Mouse (Mus musculus) forebrain, embryonic 15.5 days (tissue): ENCODE data around the gene Eppin. TPM values are rescaled to one million over a fixed set of nuclear protein-coding genes. Genes with fewer than 3 reads are reported as not detected.
"Not testable (repeated sequence)": the region's sequence is repeated elsewhere in the genome, so short reads cannot be mapped to it uniquely, and the experiment has no call there.

Experiments
- ATAC-seq: fragments of 200-750 bp; cut with Nextera tagmentation; replicated peaks from 2 replicates; pipeline ENCODE4 v1.8.0; 2017; ENCODE audit warnings: mild to moderate bottlenecking, moderate TSS enrichment, moderate library complexity
- H3K27ac ChIP-seq: fragments of 300-500 bp; sonication (generic); replicated peaks from 2 replicates; pipeline ENCODE4 v1.5.1; 2015; ENCODE audit warnings: mild to moderate bottlenecking, inconsistent platforms
- H3K27me3 ChIP-seq: fragments of 300-500 bp; sonication (generic); 2 replicates; pipeline ENCODE4 v1.6.1; 2015; ENCODE audit warnings: inconsistent platforms
- H3K36me3 ChIP-seq: fragments of 300-500 bp; sonication (generic); 2 replicates; pipeline ENCODE4 v1.6.1; 2015; ENCODE audit warnings: mild to moderate bottlenecking, inconsistent platforms
- H3K4me1 ChIP-seq: fragments of 300-500 bp; sonication (generic); 2 replicates; pipeline ENCODE4 v1.6.1; 2015; ENCODE audit warnings: inconsistent platforms
- H3K4me2 ChIP-seq: fragments of 300-500 bp; sonication (generic); replicated peaks from 2 replicates; pipeline ENCODE4 v1.6.1; 2015; ENCODE audit warnings: mild to moderate bottlenecking, inconsistent platforms
- H3K4me3 ChIP-seq: fragments of 300-500 bp; sonication (generic); 2 replicates; pipeline ENCODE4 v1.5.1; 2015; ENCODE audit warnings: mild to moderate bottlenecking, inconsistent platforms
- H3K9ac ChIP-seq: fragments of 300-500 bp; sonication (generic); replicated peaks from 2 replicates; pipeline ENCODE4 v1.6.1; 2015; ENCODE audit warnings: mild to moderate bottlenecking, inconsistent platforms
- H3K9me3 ChIP-seq: fragments of 300-500 bp; sonication (generic); 2 replicates; pipeline ENCODE4 v1.6.1; 2016; ENCODE audit warnings: inconsistent platforms
- WGBS: fragments of 180-500 bp; shearing (Covaris S2); methylation state at CpG from one replicate; pipeline ENCODE4 v1.1.7; 2015; ENCODE audit warnings: mixed read lengths; 5-methylcytosine and 5-hydroxymethylcytosine counted together
- polyA plus RNA-seq: library from polyadenylated mRNA; unstranded; fragments of >200 nt; fragmentation: Nextera tagmentation; extraction: Ambion mirVana; gene quantifications from 2 replicates; pipeline ENCODE4 v1.2.1, GENCODE M21; 2015

Gene Eppin
- polyA plus RNA-seq, 1 experiment from 2014 or later = not detected

DNA sequence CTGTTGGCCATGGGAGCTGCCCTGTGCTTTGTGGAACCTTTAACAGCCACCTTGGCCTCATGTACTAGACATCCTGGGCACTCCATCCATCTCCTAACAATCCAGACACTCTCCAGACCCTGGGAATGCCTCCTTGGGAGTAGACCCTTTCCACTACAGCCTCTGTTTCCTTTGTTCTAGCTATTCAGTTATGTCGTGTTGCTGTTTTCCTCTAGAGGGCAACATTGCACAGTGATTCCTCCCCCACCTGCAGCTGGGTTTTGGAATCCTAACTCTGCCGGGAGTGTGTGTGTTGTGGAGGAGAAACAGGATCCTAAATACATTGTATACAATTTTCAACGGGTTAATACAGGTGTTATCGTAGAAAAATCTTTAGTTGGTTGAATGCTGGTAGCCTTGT is 1.4 kb downstream of the Eppin start:
- Histone ChIP-seq H3K36me3 (no peaks in the 10 kb centered on the region), H3K9me3 (no peaks in the 10 kb centered on the region), H3K4me3 (no peak overlapping the region), H3K4me2 (no peak overlapping the region), H3K4me1 (no peaks in the 10 kb centered on the region), H3K27ac (no peak overlapping the region), H3K27me3 (no peaks in the 10 kb centered on the region), H3K9ac (no peak overlapping the region)
- WGBS = 14% methylated on average over 4 of the region's 4 CpGs
- no peak for ATAC-seq

DNA sequence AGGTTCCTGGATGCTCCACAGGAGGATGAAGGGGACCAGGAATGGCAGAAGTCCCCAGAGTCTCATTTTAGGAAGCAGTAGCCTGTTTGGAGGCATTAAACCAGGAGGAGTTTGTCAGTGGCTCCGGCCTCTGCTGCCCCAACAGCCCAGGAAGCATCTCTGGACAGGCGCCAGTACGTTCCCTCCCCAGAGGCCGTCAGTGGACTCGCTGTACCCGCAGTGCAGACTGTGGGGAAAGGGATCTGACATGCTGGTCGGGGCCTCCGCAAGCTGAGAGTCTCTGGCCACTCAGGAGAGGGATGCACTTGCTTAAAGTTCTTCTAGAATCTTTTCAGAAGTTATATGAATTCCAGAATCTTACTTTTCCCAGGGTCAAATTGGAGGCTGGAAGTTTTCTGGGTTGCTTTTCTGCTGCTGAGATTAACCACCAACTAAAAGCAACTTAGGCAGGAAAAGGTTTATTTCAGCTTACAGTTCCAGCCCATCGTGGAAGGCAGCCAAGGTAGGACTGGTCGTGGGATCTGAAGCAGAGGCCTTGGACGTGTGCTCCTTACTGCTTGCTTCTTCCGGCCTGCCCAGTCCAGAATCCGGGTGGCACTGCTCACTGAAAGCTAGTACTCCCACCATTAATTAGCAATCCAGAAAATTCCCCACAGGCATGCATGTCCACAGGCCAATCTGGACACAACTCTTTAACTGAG is 8.2 kb downstream of the Eppin start, which contains the start of gene Wfdc6a:
TSS of gene Wfdc6a (minus strand) at position 423 of the 701 bp plus-strand sequence.
- H3K4me1 ChIP-seq, H3K9ac ChIP-seq, ATAC-seq, H3K36me3 ChIP-seq, H3K9me3 ChIP-seq, H3K27me3 ChIP-seq, H3K27ac ChIP-seq, H3K4me3 ChIP-seq, H3K4me2 ChIP-seq: not testable (repeated sequence)
- WGBS = 50% methylated on average over 13 of the region's 13 CpGs

DNA sequence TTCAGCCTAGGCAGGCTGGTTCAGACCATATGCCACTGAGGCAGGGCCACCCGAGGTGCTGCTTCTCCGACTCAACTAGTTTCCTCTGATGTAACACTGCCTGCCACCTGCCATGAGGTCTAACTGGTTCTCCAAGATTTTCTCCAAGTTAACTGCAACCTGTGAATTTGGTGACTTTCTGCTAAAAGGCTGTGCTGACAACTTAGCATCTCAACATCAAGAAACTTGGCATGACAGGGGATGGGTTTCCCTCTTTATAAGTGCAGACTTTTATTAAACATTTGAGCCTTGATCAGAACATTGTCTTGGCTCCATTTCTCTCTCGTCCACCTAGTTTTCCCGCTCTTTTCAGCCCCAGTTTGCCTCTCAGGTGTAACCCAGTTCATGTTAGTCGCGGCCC is 20.0 kb downstream of the Eppin start, which contains the start of gene Spint3:
TSS of gene Spint3 (minus strand) at position 101 of the 400 bp plus-strand sequence.
- 86% methylated on average over 6 of the region's 6 CpGs for WGBS
- not testable (repeated sequence) for H3K27ac ChIP-seq, H3K4me1 ChIP-seq, H3K4me2 ChIP-seq, H3K27me3 ChIP-seq, H3K9ac ChIP-seq, H3K9me3 ChIP-seq, H3K4me3 ChIP-seq, ATAC-seq, H3K36me3 ChIP-seq

DNA sequence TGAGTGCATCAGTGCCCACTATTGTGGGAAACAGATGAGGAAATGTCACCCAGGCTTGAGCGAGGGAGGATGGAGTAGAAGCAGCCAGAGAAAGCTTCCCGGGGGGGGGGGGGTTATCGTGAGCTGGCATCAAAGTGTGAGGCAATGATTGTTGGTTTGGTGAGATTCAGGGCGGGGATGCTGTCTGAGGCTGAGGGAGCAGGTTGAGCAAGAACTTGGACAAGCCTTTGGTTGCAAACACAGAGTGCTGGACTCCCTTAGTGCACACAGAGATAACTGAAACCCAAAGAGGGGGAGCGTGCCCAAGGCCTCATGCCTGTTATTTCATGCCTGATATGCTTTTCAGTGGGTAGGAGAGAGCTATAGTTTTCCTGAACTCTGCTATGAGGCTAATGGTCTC is 25.9 kb downstream of the Eppin start:
- no peak overlapping the region for H3K27ac ChIP-seq
- peaks cover 17% of the 10 kb centered on the region for H3K4me1 ChIP-seq
- no peak overlapping the region for H3K9ac ChIP-seq
- H3K4me2 ChIP-seq = no peak overlapping the region
- no peaks in the 10 kb centered on the region for H3K36me3 ChIP-seq
- H3K27me3 ChIP-seq = peaks cover 6% of the 10 kb centered on the region; the same call in 1 of the 2 replicates
- WGBS = 95% methylated on average over 5 of the region's 5 CpGs
- H3K9me3 ChIP-seq = no peaks in the 10 kb centered on the region
- H3K4me3 ChIP-seq = no peak overlapping the region
- no peak for ATAC-seq

DNA sequence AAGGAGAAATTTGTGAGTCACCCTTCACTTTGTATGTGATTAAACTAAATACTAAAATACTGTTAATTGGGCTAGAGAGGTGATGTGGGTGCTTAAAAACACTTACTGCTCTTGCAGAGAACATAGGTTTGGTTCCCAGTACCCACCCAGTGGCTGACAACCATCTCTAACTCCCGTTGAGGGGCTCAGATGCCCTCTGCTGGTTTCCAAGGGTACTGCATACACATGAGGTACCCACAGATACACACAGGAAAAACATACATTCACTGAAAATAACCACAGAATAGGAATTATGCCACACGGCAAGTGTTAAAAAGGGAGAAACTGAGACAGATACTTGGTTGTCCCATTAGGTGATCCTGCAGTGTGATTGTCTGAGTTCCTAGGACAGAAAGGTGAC is 26.4 kb downstream of the Eppin start:
- no peak overlapping the region for H3K27ac ChIP-seq
- WGBS = 90% methylated on average over 2 of the region's 2 CpGs

DNA sequence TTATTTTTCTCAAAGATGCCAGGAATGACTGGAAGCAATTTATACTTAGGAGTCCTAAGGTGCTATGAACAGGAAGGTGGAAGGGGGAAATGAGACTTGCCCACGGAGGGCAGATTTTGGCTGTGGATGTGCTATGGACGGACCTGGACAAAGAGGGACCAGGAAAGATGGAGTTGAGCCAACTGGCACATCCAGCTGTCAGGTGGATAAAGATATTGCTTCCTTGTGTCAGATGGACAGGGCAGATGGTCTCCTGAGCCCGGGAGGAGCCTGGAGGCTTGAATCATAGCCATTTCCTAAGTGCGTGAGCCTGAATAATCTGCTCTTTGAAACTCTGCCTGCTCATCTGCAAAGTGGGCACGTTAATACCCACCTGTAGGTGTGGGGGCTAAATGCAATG is 29.0 kb downstream of the Eppin start:
- H3K27ac ChIP-seq = no peak overlapping the region
- H3K9ac ChIP-seq = no peak overlapping the region
- 65% methylated on average over 5 of the region's 5 CpGs for WGBS
- no peaks in the 10 kb centered on the region for H3K9me3 ChIP-seq
- no peak for ATAC-seq
- H3K4me3 ChIP-seq = no peak overlapping the region
- no peaks in the 10 kb centered on the region for H3K36me3 ChIP-seq
- peaks cover 18% of the 10 kb centered on the region for H3K4me1 ChIP-seq
- no peak overlapping the region for H3K4me2 ChIP-seq
- H3K27me3 ChIP-seq = peaks cover 6% of the 10 kb centered on the region; the same call in 1 of the 2 replicates

More for the DNA sequence above, 26.4 kb downstream of the Eppin start:
- peaks cover 6% of the 10 kb centered on the region; the same call in 1 of the 2 replicates for H3K27me3 ChIP-seq
- ATAC-seq = no peak
- peaks cover 18% of the 10 kb centered on the region for H3K4me1 ChIP-seq
- H3K4me3 ChIP-seq = no peak overlapping the region
- no peaks in the 10 kb centered on the region for H3K9me3 ChIP-seq
- no peak overlapping the region for H3K9ac ChIP-seq
- H3K36me3 ChIP-seq = no peaks in the 10 kb centered on the region
- H3K4me2 ChIP-seq = no peak overlapping the region

DNA sequence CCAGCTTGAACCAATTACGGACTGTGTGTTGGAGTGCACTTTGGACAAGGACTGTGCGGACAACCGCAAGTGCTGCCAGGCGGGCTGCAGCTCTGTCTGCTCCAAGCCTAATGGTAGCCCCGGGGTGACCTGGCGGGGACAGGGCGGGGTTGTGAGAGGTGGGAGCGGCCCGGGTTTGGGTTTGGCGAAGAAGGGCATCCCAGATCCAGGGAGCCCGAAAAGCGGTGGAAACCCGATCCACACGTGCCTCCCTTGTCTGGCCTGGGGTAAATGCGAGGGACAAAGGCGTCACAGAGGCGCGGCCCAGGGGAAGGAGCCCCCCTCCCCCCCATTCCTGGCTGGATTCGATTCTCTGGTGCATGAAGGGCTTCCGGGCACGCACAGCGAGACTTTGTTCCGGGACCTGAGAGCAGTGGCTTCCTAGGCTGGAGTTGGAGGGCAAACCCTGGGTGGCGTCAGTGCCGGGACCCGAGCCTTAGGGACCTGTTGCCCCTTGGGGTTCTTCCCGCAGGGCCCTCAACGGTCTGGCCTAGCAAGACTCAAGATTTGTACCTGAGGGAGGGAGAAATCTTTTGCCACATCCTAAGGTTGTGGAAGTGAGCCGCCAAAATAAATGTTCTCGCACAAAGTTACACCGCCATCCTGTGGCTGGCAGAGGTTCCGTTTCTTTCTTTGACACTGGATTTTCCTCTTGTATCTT is 29.9 kb downstream of the Eppin start:
- Histone ChIP-seq H3K4me3 (peak overlapping the region; percentile 50), H3K27me3 (peaks cover 6% of the 10 kb centered on the region; the same call in 1 of the 2 replicates), H3K27ac (no peak overlapping the region), H3K9me3 (no peaks in the 10 kb centered on the region), H3K4me2 (peak overlapping the region; percentile 99), H3K9ac (peak overlapping the region; percentile 53), H3K4me1 (peaks cover 18% of the 10 kb centered on the region), H3K36me3 (no peaks in the 10 kb centered on the region)
- WGBS = 2% methylated on average over 32 of the region's 32 CpGs
- peak; percentile 57 for ATAC-seq

DNA sequence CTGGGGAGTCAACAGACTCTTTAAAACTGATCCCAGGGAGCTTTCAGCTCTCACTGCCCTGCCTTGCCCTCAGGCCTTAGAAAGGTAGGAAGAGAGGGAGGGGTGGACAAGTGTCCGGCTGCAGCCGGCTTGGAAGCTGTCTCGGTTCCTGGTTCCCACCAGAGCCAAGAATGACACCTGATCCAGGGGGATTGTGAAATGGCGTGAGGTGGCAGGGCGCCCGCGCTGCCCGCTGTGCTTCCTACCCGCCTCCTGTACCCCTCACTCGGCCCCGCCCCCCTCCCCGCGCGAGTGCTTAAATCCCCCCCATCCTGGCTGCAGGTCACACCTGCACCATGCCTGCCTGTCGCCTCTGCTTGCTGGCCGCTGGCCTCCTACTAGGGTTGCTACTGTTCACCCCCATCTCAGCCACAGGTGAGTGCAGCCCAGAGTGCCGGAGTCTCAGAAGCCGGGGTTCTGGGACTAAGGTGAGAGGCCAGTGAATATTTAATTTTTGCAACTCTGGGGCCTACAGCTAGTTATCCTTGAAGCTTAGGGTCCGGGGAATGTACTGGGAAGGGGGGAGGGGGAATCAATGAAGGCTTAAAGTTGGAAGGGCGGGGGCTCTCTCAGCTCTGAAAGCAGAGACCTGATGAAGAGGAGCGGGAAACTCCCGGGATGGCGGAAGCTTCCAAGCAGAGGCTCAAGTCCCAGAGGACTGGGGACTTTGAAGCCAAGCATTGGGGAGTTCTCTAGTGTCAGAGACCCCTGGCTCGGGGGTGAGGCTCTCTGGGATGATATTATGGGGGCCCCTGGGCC is 30.8 kb downstream of the Eppin start, which contains the start of gene Wfdc2:
TSS of gene Wfdc2 (plus strand) at position 23 of the 798 bp plus-strand sequence.
- Histone ChIP-seq H3K27me3 (peaks cover 6% of the 10 kb centered on the region; the same call in 1 of the 2 replicates), H3K36me3 (no peaks in the 10 kb centered on the region), H3K9ac (peak within 1 kb of the TSS; percentile 53), H3K4me2 (peak within 1 kb of the TSS; percentile 99), H3K4me3 (peak within 1 kb of the TSS; percentile 50), H3K9me3 (no peaks in the 10 kb centered on the region), H3K27ac (no peak within 1 kb of the TSS), H3K4me1 (peaks cover 18% of the 10 kb centered on the region)
- ATAC-seq = no peak
- 2% methylated on average over 24 of the region's 24 CpGs for WGBS

DNA sequence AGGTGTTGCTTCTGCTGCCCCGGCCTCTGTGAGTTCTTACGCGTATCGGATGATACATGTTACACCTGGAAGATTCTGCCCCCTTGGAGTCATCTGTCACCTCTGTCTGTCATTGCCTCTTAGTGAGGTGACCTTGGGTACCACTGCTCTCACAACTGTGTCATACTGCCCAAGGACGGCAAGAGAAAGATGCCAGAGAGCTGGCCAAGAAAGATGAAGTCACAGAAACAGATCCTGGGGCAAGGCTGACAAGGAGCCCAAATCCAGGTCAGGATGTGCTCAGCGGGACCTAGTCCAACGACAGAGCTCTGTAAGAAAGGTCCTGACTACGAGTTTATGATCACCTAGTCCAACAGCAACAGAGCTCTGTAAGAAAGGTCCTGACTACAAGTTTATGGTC is 33.3 kb downstream of the Eppin start:
- H3K9ac ChIP-seq = no peak overlapping the region
- no peak overlapping the region for H3K27ac ChIP-seq
- no peaks in the 10 kb centered on the region for H3K36me3 ChIP-seq
- no peak overlapping the region for H3K4me2 ChIP-seq
- H3K4me3 ChIP-seq = no peak overlapping the region
- ATAC-seq = no peak
- WGBS = 92% methylated on average over 8 of the region's 8 CpGs
- H3K4me1 ChIP-seq = peaks cover 18% of the 10 kb centered on the region
- H3K27me3 ChIP-seq = peaks cover 6% of the 10 kb centered on the region; the same call in 1 of the 2 replicates
- no peaks in the 10 kb centered on the region for H3K9me3 ChIP-seq

DNA sequence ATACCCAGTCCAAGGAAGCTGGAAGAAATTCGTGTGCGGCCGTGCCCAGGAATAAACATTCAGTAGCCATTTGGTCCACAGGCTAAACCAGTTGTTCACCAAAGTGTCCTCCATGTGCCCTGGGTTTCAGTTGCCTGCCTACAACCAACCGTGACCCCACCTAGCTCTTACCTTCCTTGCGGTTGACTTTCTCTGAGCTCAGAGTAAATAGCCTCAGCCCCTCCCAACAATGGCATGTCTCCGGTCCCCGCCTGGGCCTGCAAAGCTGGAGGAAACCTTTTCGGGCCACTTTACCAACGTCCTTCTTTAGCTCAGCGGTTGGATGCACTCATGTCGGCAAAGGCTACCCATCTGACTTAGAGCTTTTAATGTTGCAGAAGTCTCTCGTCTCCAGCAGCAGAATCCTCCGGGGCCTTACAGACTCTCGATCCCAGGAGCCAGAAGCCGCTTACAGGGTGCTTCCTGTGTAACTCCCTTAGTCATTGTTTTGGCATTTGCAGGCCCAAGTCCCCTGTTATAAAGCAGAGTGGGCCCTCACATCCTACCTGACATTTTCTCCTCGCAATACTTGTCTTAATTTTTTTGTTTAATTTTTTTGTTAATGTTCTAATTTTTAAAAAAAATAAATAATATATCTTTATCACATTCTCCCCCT is 34.3 kb downstream of the Eppin start:
- H3K9me3 ChIP-seq = no peaks in the 10 kb centered on the region
- ATAC-seq = no peak
- no peak overlapping the region for H3K4me2 ChIP-seq
- H3K27me3 ChIP-seq = peaks cover 6% of the 10 kb centered on the region; the same call in 1 of the 2 replicates
- no peak overlapping the region for H3K27ac ChIP-seq
- 55% methylated on average over 16 of the region's 16 CpGs for WGBS
- H3K9ac ChIP-seq = no peak overlapping the region
- H3K4me1 ChIP-seq = peaks cover 18% of the 10 kb centered on the region
- no peaks in the 10 kb centered on the region for H3K36me3 ChIP-seq
- H3K4me3 ChIP-seq = no peak overlapping the region

DNA sequence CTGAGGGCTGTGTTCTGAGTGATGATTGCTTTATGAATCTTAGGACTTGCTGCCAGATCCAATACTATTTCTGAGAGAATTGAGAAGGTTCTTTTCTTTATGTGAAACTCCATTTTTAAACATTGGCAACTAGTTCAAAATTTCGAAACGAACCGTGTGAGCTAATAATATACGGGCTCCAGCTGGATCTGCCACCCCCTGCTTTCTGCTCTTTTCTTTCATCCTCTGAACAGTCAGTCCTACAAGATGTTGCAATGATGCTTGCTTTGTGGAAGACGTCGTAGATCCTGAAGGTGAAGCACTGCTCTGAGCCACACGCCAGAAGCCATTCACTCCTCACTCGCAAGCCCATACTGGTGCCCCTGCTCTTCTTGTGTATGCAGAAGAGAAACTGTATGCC is 35.0 kb downstream of the Eppin start:
- H3K9me3 ChIP-seq = no peaks in the 10 kb centered on the region
- ATAC-seq = no peak
- peaks cover 5% of the 10 kb centered on the region; the same call in 1 of the 2 replicates for H3K27me3 ChIP-seq
- H3K36me3 ChIP-seq = no peaks in the 10 kb centered on the region
- WGBS = 85% methylated on average over 8 of the region's 8 CpGs
- H3K4me3 ChIP-seq = no peak overlapping the region
- H3K9ac ChIP-seq = no peak overlapping the region
- no peak overlapping the region for H3K27ac ChIP-seq
- no peak overlapping the region for H3K4me2 ChIP-seq
- peaks cover 11% of the 10 kb centered on the region for H3K4me1 ChIP-seq
